Mouse (Mus musculus) neural tube, embryonic 10.5 days (tissue): ENCODE measurements at regions not wholly inside any gene's neighbourhood (a gene's known extent, or its start where the extent isn't known, plus 50 kb on each side); places are given as distances from the start of the nearest gene placed in this dataset.
A peak's percentile ranks its signal among the peaks of the same experiment; 100 is the strongest.

ENCODE experiments used
- DNase-seq: peaks from one replicate; pipeline ENCODE4 v3.0.0-alpha.2; 2017; ENCODE audit warnings: low spot score; ENCODE audit errors: extremely low spot score

- no peak for DNase-seq
Measured at GRCm38 (mm10) chr11:19737331-19737730, 186.8 kb upstream of the Spred2 start.

- DNase-seq = no peak
Measured at GRCm38 (mm10) chr11:19737807-19738206, 186.4 kb upstream of the Spred2 start.

DNA sequence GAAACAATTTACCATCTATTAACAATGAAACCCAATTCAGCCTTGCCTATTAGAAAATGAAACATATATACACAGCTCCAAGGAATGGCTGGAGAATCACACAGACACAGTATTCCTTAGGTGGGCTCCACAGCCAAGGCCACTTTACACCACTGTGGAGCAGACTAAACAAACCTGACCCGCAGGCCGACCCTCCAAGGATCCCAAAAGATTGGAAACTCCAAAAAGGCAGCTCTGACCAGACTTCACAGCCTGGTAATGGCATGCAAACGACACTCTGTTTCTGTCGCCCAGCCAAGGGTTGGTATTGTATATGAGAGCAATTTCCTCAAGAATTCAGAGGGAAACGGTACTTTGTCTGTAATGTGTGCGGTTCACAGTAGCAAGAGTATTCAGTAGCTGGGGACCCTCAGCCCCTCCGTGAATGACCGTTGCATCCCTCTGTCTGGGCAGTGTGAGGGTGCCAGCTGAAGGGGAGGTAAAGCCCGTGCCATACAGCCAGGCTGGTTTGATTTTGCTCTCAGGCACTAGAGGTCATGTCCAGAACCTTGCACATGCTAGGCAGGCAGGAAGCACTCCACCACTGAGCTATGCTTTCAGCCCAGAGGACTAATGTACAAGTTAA is 184.5 kb upstream of the Spred2 start:
- DNase-seq = no peak

DNA sequence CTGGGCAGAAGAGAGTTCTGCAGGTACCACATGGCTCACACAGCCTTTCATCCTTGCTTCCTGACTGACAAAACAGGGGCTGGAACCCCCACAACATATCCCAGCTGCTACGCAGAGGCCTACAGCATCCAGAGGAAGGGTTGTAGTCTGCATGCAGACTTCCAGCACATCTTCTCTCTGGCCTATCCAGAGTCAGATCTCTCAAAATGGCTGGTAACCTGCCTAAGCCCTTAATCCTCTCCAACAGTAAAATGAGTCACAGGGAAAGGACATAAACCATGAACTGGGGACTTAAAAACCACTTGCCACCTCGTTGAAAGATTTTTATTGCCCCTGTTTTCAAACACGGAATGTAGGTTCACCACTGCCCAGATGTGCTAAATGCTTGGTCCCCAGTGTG is 183.6 kb upstream of the Spred2 start:
- no peak for DNase-seq

- no peak for DNase-seq
Measured at GRCm38 (mm10) chr11:19747097-19747972, 176.8 kb upstream of the Spred2 start.

- no peak for DNase-seq
Measured at GRCm38 (mm10) chr11:19747973-19748559, 176.1 kb upstream of the Spred2 start.

- DNase-seq = no peak
Measured at GRCm38 (mm10) chr11:19758892-19759291, 165.3 kb upstream of the Spred2 start.

DNA sequence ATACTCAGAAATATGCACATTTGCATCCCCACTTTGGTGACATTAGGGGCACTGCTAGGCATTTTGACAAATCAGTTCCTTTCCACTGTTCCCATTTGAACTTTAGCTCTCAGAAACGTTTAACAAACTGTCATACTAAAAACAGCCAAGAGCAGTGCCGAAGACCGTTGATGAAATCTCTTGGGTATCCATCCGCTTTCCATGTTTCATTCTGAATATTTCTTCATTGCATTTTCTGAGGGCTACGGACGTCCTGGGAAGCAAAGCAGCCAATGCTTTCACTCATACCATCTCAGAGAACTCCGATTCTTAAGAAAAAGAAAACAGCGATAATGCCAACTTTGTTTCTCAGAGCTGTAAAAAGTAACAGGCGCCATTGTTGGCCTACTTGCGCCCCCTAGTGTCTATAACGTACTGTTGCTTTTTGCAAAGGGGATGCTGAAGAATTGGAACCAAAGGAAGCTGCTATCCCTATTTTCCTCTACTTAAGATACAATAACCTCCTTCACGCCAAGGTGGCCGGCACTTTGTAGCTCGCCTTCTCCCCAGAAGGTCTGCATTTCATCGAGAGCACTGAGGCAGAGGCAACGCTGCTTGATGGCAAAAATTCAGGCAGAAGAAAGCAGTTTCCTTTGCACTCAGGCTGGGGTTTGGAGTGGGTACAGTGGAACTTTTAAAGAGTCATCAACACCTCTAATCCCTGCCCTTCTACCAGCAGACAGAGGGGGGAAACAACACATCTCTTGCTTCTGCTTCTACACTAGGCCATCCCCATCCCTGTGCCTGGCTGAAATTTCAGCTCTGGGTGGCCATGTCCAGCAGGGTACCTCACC is 163.1 kb upstream of the Spred2 start:
- DNase-seq = peak; percentile 69

- DNase-seq = no peak
Measured at GRCm38 (mm10) chr11:19761694-19761976, 162.5 kb upstream of the Spred2 start.

DNA sequence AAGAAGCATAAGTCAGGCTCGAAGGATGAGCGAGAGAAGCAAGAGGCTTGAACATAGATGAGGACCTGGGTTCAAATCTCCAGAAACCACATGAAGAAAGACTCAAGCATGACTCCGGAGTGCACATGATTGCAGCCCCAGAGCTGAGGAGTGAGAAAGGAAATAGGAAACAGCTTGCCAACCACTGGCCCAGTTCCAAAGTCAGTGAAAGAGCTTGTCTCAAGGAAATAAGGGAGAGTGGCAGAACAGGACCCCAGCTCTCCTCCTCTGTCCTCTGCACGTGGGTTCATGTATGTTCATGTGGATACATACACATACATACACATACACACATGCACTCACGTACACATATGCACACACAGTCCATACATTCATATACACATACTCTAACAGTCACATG is 156.9 kb upstream of the Spred2 start:
- no peak for DNase-seq

- no peak for DNase-seq
Measured at GRCm38 (mm10) chr11:19767871-19768270, 156.3 kb upstream of the Spred2 start.

GRCm38 (mm10) chr11:19768962-19769361 is 155.2 kb upstream of the Spred2 start:
- no peak for DNase-seq

DNA sequence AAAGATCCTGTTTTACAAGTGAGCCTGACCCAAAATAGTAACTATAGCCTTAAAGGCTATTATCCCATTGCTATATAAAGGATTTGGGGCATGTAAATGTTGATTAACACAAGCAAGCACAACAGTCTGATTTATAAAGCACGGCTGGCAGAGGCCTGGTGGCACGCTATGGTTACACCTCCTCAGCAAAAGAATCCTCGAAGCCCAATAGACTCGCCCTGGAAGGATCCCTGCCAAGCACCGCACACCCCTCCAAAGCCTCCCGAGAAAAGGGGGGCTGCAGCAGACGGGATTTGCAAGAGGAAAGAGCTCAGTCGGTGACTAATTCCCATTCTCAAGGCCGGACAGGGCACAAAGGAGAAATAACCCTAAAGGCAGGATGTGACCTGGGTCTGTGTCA is 150.2 kb upstream of the Spred2 start:
- DNase-seq = no peak

- DNase-seq = no peak
Measured at GRCm38 (mm10) chr11:19775741-19776140, 148.4 kb upstream of the Spred2 start.

DNA sequence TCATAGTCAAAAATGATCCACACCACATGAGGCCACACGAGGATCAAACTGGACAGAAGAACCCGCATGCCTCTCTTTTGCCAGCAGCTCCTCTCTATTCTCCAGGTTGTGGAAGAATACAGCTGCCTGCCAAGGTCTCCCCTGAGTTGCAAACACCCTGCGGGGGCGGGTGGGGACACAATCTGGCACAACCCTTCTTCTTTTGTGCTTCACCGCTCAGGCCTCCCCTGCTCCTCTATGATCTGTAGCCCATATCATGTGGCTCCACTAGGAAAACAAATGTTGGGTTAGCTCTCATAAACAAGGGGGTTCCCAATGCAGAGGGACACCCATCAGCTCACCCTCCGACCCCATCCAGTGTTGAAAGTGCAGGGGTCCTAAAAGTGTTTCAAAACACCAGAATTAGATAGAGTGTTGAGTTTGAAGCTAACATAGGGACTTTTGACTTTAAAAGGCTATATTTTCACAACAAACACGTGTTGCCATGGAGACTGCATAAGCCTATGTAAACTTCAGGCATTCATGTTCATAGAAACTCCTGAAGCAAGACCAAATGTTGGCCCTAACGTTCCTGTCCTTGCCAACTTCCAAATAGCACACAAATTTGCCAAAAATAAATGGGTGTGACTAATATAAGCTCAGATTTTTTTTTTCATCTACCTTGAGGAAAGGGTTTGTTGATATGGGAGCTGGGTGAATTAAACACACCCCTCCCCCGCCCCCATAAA is 147.5 kb upstream of the Spred2 start:
- DNase-seq = no peak

GRCm38 (mm10) chr11:19778191-19778590 is 146.0 kb upstream of the Spred2 start:
- DNase-seq = no peak

GRCm38 (mm10) chr11:19785110-19785509 is 139.1 kb upstream of the Spred2 start:
- no peak for DNase-seq

- DNase-seq = no peak
Measured at GRCm38 (mm10) chr11:19796950-19797670, 127.1 kb upstream of the Spred2 start.

DNA sequence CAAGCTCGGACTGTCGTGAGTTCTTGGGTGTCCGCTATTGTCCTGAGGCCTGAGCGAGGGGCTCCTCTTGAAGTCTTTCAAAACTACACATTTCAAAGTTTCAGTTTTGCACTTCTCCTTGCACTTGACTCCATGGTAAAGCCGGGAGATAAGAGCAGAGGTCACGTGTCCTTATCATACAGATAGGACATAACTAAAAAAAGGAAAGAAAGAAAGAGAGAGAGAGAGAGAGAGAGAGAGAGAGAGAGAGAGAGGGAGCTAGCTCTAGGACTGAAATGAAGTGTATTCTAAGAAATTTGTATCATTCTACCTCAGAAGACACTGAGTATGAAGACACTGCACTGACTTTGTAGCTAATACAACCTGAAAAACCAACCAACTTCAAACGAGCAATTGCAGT is 114.8 kb upstream of the Spred2 start:
- no peak for DNase-seq

- DNase-seq = no peak
Measured at GRCm38 (mm10) chr11:19811271-19811991, 112.7 kb upstream of the Spred2 start.
